Mouse (Mus musculus): ENCODE results near the gene Per3.

DNA sequence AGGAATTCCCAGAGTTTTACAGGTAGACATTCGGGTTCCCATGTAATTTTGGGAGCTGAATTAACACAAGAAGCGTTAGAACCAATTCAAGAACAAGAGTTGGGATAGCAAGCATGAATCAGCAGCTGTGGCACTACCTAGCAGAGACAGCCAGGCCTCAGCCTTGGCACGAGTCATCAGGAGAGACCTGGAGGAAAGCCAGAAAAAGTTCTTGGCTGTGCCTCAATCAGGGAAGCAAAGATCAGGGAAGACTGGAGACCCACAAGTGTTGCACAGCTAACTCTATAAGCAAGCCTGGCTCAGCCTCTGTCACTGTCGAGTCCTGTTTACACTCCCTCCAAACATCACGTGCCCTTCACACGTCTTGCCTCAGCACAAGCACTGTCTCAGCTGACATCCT, 82.2 kb downstream of the Per3 start:
- TF ChIP-seq CTCF (IDR thresholded peaks at IDR 0.05; ENCODE audit: low read depth) (no peak), EP300 (optimal IDR thresholded peaks at IDR 0.05) (no peak)
